ENCODE assay signal across 8 mouse cellular contexts in the genomic region with DNA sequence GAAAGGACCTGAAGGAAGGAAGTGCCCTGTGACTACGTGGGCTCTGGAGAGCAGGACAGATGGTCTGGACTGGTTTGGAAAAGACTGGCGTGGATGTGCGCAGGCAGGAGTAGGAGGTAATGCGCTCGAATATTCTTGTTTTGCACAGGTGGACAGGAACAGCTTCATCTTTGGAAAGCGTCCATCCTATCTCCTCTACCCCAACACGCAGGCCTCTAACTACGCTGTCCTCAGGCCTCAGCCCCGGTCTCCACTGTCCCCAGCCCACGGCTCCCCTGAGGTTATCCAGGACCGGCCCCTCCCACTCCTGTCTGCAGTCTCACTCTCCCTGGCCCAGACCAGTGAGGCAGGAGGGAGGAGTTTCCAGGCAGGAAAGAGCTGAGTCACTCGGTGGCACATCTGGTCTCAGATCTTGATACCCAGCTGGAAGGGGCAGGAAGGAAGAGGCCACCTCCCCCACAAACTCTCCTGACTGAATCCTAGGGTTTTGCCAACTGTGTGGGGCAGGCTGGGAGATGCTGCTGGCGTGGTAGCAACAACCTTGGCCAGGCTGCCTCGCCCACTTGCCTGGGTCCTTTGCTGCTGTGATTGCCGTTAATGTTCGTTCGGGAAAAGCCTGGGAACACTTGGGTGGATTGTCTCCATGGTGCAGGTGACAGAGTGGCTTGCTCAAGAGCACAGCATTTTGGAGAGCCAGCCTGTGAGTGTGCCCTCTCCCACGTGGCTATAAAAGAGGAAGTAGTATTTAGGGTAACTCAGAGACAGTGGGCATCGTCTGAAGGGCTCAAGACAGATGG. TPM values are rescaled to one million over a fixed set of nuclear protein-coding genes. Genes with fewer than 3 reads are reported as not detected.
DNase-seq lines count a peak whose midpoint lies in the region; ATAC-seq and TF ChIP-seq lines count a peak whose summit lies in the region.

No protein-coding gene starts in this region.

- ATAC-seq in erythroblast, adult 5-6 weeks (replicated peaks; ENCODE audit: low FRiP score, poor library complexity, severe bottlenecking), result peak; percentile 92
- ATAC-seq in hindbrain, embryonic 12.5 days (ENCODE audit: low FRiP score), result no peak
- no peak for ATAC-seq in limb, embryonic 11.5 days (ENCODE audit: insufficient number of reproducible peaks, low FRiP score, low TSS enrichment, low read depth)
- ATAC-seq in midbrain, postnatal 0 days (ENCODE audit: low FRiP score), result 0 out of 2 replicates have a peak, but pooled peaks have one; percentile 20

- H3K4me1 ChIP-seq in bone marrow macrophage, adult 2 months (ENCODE audit: control insufficient read depth, insufficient read depth, low read length), result peaks cover 65% of the 10 kb centered on the region
- peaks cover 25% of the 10 kb centered on the region for H3K4me1 ChIP-seq in hindbrain, embryonic 12.5 days
- peaks cover 9% of the 10 kb centered on the region for H3K4me1 ChIP-seq in limb, embryonic 11.5 days (ENCODE audit: control insufficient read depth, insufficient read depth, low read length)
- H3K4me1 ChIP-seq in midbrain, postnatal 0 days (ENCODE audit: insufficient read depth, low read length), result no peaks in the 10 kb centered on the region

- peak overlapping the region; percentile 7 for H3K4me2 ChIP-seq in hindbrain, embryonic 12.5 days (replicated peaks)
- peak overlapping the region; percentile 30 for H3K4me2 ChIP-seq in limb, embryonic 11.5 days (ENCODE audit: low read depth, severe bottlenecking)
- no peak overlapping the region for H3K4me2 ChIP-seq in midbrain, postnatal 0 days (ENCODE audit: low read depth, low read length, poor library complexity, severe bottlenecking)

- no peaks in the 10 kb centered on the region for H3K36me3 ChIP-seq in hindbrain, embryonic 12.5 days
- no peaks in the 10 kb centered on the region for H3K36me3 ChIP-seq in limb, embryonic 11.5 days (ENCODE audit: control insufficient read depth, insufficient read depth, low read length)
- H3K36me3 ChIP-seq in midbrain, postnatal 0 days (ENCODE audit: insufficient read depth, low read length), result no peaks in the 10 kb centered on the region

- H3K27ac ChIP-seq in bone marrow macrophage, adult 2 months (ENCODE audit: insufficient read depth, low read depth, low read length), result peak overlapping the region; percentile 98
- H3K27ac ChIP-seq in hindbrain, embryonic 12.5 days, result peak overlapping the region; percentile 35; the same call in 1 of the 2 replicates
- no peak overlapping the region for H3K27ac ChIP-seq in limb, embryonic 11.5 days (replicated peaks; ENCODE audit: low read depth, low read length)
- no peak overlapping the region for H3K27ac ChIP-seq in midbrain, postnatal 0 days (ENCODE audit: low read depth, low read length)

- no peaks in the 10 kb centered on the region for H3K9me3 ChIP-seq in hindbrain, embryonic 12.5 days (replicated peaks)
- no peaks in the 10 kb centered on the region for H3K9me3 ChIP-seq in limb, embryonic 11.5 days (ENCODE audit: control insufficient read depth, low read length)
- no peaks in the 10 kb centered on the region for H3K9me3 ChIP-seq in midbrain, postnatal 0 days (ENCODE audit: low read length)

- H3K27me3 ChIP-seq in hindbrain, embryonic 12.5 days, result no peaks in the 10 kb centered on the region
- no peaks in the 10 kb centered on the region for H3K27me3 ChIP-seq in limb, embryonic 11.5 days (ENCODE audit: control insufficient read depth, insufficient read depth, low read length)
- no peaks in the 10 kb centered on the region for H3K27me3 ChIP-seq in midbrain, postnatal 0 days (ENCODE audit: insufficient read depth, low read length)

- TF ChIP-seq POLR2A in bone marrow macrophage, adult 2 months (IDR thresholded peaks at IDR 0.05; ENCODE audit: borderline replicate concordance, low read depth, low read length), result 0 out of 2 replicates have a peak, but pooled peaks have one; percentile 6

- peak; percentile 72 for DNase-seq in ovary, adult 18-20 months (ENCODE audit: low spot score)
- DNase-seq in ovary, postnatal 14 days (ENCODE audit: low spot score), result no peak
- DNase-seq in limb, embryonic 11.5 days (ENCODE audit: low spot score), result peak; percentile 76
- no peak for DNase-seq in midbrain, postnatal 0 days (ENCODE audit: low spot score)
- peak; percentile 68 for DNase-seq in thymus, postnatal 4 days

- H3K4me3 ChIP-seq in bone marrow macrophage, adult 2 months (ENCODE audit: insufficient read depth, low read length), result peak overlapping the region; percentile 42
- H3K4me3 ChIP-seq in hindbrain, embryonic 12.5 days, result no peak overlapping the region
- no peak overlapping the region for H3K4me3 ChIP-seq in limb, embryonic 11.5 days (ENCODE audit: low read depth, low read length)
- no peak overlapping the region for H3K4me3 ChIP-seq in midbrain, postnatal 0 days (ENCODE audit: low read depth, low read length)

- H3K9ac ChIP-seq in hindbrain, embryonic 12.5 days, result no peak overlapping the region
- H3K9ac ChIP-seq in limb, embryonic 11.5 days (ENCODE audit: low read length), result no peak overlapping the region
- H3K9ac ChIP-seq in midbrain, postnatal 0 days (replicated peaks; ENCODE audit: low read length, poor library complexity, severe bottlenecking), result no peak overlapping the region

- TF ChIP-seq CTCF in bone marrow macrophage, adult 2 months (IDR thresholded peaks at IDR 0.05; ENCODE audit: low read depth, low read length), result no peak
- no peak for TF ChIP-seq CTCF in midbrain, postnatal 0 days (IDR thresholded peaks at IDR 0.05)

- WGBS in hindbrain, embryonic 12.5 days, result 35% methylated on average over 19 of the region's 19 CpGs
- 30% methylated on average over 19 of the region's 19 CpGs for WGBS in limb, embryonic 11.5 days
- WGBS in midbrain, postnatal 0 days, result 42% methylated on average over 19 of the region's 19 CpGs

RNA-seq across cellular contexts. Expression of a gene that starts 2.2 kb away (rescaled TPM):
- polyA plus RNA-seq in bone marrow macrophage, adult 2 months (2012; ENCODE audit: insufficient read depth, insufficient read length, missing spikeins), result 5.0 and 6.3 TPM in 2 replicates
- not detected in 2 replicates for total RNA-seq in erythroblast, adult 5-6 weeks (2015; ENCODE audit: low replicate concordance)
- not detected in 2 replicates for total RNA-seq in erythroblast, adult 5-6 weeks (2017; ENCODE audit: low replicate concordance)
- polyA plus RNA-seq in hindbrain, embryonic 12.5 days (2016; fragmentation: Nextera tagmentation; extraction: Ambion mirVana), result 6.0 and 6.4 TPM in 2 replicates
- 3.7 and 4.2 TPM in 2 replicates for polyA plus RNA-seq in limb, embryonic 11.5 days (2014; fragmentation: Nextera tagmentation; extraction: Ambion mirVana)
- total RNA-seq in midbrain, postnatal 0 days (2014; rRNA removed), result 16.6 and 25.6 TPM in 2 replicates
- polyA plus RNA-seq in midbrain, postnatal 0 days (2015; fragmentation: Nextera tagmentation; extraction: Ambion mirVana), result 5.2 and 5.5 TPM in 2 replicates

RNA-seq across cellular contexts. Expression of a gene that starts 24.0 kb away (rescaled TPM):
- not detected in 2 replicates for polyA plus RNA-seq in bone marrow macrophage, adult 2 months (2012; ENCODE audit: insufficient read depth, insufficient read length, missing spikeins)
- not detected in 2 replicates for total RNA-seq in erythroblast, adult 5-6 weeks (2015; ENCODE audit: low replicate concordance)
- 0.56 TPM in 1 of 2 replicates, not detected in the other for total RNA-seq in erythroblast, adult 5-6 weeks (2017; ENCODE audit: low replicate concordance)
- 1.7 and 1.8 TPM in 2 replicates for polyA plus RNA-seq in hindbrain, embryonic 12.5 days (2016; fragmentation: Nextera tagmentation; extraction: Ambion mirVana)
- 0.47 and 0.59 TPM in 2 replicates for polyA plus RNA-seq in limb, embryonic 11.5 days (2014; fragmentation: Nextera tagmentation; extraction: Ambion mirVana)
- 2.1 and 2.6 TPM in 2 replicates for total RNA-seq in midbrain, postnatal 0 days (2014; rRNA removed)
- 1.1 and 1.3 TPM in 2 replicates for polyA plus RNA-seq in midbrain, postnatal 0 days (2015; fragmentation: Nextera tagmentation; extraction: Ambion mirVana)

Comparison
In these comparisons a context has a peak if more than half of its experiments do, and no peak if none do; other contexts are left out.
1. DNase-seq: peak in ovary, adult 18-20 months (single experiment), limb, embryonic 11.5 days (single experiment) and thymus, postnatal 4 days (single experiment); none in ovary, postnatal 14 days (single experiment) and midbrain, postnatal 0 days (single experiment).
2. H3K27ac ChIP-seq: peak in bone marrow macrophage, adult 2 months (single experiment) and hindbrain, embryonic 12.5 days (single experiment); none in limb, embryonic 11.5 days (single experiment) and midbrain, postnatal 0 days (single experiment).
3. ATAC-seq: peak in erythroblast, adult 5-6 weeks (single experiment) and midbrain, postnatal 0 days (single experiment); none in hindbrain, embryonic 12.5 days (single experiment) and limb, embryonic 11.5 days (single experiment).